Mouse (Mus musculus): ENCODE data around the gene Mettl26. TPM values are rescaled to one million over a fixed set of nuclear protein-coding genes. Genes with fewer than 3 reads are reported as not detected.
A peak's percentile ranks its signal among the peaks of the same experiment; 100 is the strongest.

Mettl26 gene
- total RNA-seq, 1 experiment from 2014 or later, result 15.9 TPM

GRCm38 (mm10) chr17:25836397-25837075 is 38.3 kb upstream of the Mettl26 start:
- ATAC-seq (replicated peaks; ENCODE audit: low read depth, poor library complexity, severe bottlenecking), result no peak

GRCm38 (mm10) chr17:25837076-25837410 is 37.8 kb upstream of the Mettl26 start, which contains the start of gene Rhbdl1:
Gene Rhbdl1 (minus strand): TSS chr17:25837295.
- ATAC-seq (replicated peaks; ENCODE audit: low read depth, poor library complexity, severe bottlenecking), result peak; percentile 17; the same call in 1 of the 2 replicates

DNA sequence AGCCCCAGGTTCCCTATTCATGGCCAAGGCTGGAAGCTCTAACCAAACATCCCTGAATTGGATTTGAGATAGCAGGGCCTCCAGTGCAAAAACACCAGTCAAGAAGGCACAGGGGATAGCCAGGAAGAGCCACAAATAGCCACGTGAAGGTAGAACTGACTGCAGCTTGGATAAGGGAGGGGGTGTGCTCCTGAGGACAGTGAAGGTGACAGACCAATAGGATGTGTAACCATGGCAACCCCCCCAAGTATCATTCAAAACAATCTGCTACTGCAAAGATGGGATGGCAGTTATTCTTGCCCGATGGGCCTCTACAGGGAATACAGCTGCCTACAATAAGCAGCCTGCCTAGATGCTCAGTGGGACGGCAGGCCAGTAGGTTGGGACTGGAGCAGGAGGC is 37.3 kb upstream of the Mettl26 start:
- ATAC-seq (replicated peaks; ENCODE audit: low read depth, poor library complexity, severe bottlenecking), result no peak

GRCm38 (mm10) chr17:25838904-25839303 is 36.0 kb upstream of the Mettl26 start:
- ATAC-seq (replicated peaks; ENCODE audit: low read depth, poor library complexity, severe bottlenecking), result no peak

- ATAC-seq (replicated peaks; ENCODE audit: low read depth, poor library complexity, severe bottlenecking), result no peak
Measured at GRCm38 (mm10) chr17:25839455-25840235, 35.2 kb upstream of the Mettl26 start.

- no peak for ATAC-seq (replicated peaks; ENCODE audit: low read depth, poor library complexity, severe bottlenecking)
Measured at GRCm38 (mm10) chr17:25840519-25840918, 34.4 kb upstream of the Mettl26 start.

GRCm38 (mm10) chr17:25841117-25841880 is 33.6 kb upstream of the Mettl26 start, which contains the start of gene Gm20683:
Gene Gm20683 (minus strand): TSS chr17:25841763.
- ATAC-seq (replicated peaks; ENCODE audit: low read depth, poor library complexity, severe bottlenecking), result no peak

GRCm38 (mm10) chr17:25842509-25842908 is 32.4 kb upstream of the Mettl26 start:
- no peak for ATAC-seq (replicated peaks; ENCODE audit: low read depth, poor library complexity, severe bottlenecking)

- no peak for ATAC-seq (replicated peaks; ENCODE audit: low read depth, poor library complexity, severe bottlenecking)
Measured at GRCm38 (mm10) chr17:25843122-25843521, 31.8 kb upstream of the Mettl26 start.

GRCm38 (mm10) chr17:25843636-25844395 is 31.1 kb upstream of the Mettl26 start:
- no peak; the same call in 1 of the 2 replicates for ATAC-seq (replicated peaks; ENCODE audit: low read depth, poor library complexity, severe bottlenecking)

- ATAC-seq (replicated peaks; ENCODE audit: low read depth, poor library complexity, severe bottlenecking), result peak; percentile 98
Measured at GRCm38 (mm10) chr17:25844396-25844901, 30.4 kb upstream of the Mettl26 start, which contains the start of gene Rhot2. Gene Rhot2 (minus strand): TSS chr17:25844851.

DNA sequence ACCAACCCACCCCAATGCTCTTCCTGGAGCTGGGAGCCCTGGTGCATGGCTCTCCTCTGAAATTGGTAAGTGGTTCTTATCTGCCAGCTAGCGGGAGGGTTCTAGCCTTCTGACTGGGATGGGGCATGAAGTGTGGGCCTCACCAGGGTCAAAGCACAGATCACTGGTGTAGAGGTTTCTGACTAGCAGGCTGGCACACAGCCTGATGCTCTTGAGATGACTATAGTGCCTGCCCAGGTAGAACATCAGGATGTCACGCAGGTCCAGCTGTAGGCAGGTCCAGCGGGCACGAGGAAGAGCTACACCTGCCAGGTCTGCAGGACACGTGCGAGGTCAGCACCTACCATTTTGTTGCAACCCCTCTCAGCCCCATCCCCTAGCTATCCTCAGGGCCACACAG is 14.6 kb upstream of the Mettl26 start:
- ATAC-seq (replicated peaks; ENCODE audit: low read depth, poor library complexity, severe bottlenecking), result no peak

GRCm38 (mm10) chr17:25860832-25861703 is 13.8 kb upstream of the Mettl26 start, which contains the start of gene Wdr90:
Gene Wdr90 (minus strand): TSS chr17:25861501.
- ATAC-seq (replicated peaks; ENCODE audit: low read depth, poor library complexity, severe bottlenecking), result peak; percentile 98

- ATAC-seq (replicated peaks; ENCODE audit: low read depth, poor library complexity, severe bottlenecking), result no peak
Measured at GRCm38 (mm10) chr17:25861704-25862612, 12.9 kb upstream of the Mettl26 start.

DNA sequence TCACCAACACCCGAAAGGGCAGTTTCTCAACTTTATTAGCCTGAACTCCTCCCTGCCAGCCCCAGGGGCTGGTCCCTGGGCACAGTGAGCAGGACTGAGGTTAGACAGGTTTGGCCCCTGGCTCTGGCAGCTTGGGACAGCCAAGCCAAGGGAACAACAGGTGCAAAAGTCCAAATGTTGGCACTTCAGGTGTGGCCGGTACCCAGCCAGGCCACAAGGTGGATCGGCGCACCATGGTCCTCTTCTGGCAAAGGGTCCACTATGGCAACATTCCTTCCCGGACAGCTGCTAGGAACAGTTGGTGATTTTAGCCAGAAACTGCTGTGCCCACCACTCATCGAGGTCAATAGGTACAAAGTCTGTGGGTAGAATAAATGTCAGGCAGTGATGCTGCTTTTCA is 11.2 kb upstream of the Mettl26 start:
- no peak for ATAC-seq (replicated peaks; ENCODE audit: low read depth, poor library complexity, severe bottlenecking)

DNA sequence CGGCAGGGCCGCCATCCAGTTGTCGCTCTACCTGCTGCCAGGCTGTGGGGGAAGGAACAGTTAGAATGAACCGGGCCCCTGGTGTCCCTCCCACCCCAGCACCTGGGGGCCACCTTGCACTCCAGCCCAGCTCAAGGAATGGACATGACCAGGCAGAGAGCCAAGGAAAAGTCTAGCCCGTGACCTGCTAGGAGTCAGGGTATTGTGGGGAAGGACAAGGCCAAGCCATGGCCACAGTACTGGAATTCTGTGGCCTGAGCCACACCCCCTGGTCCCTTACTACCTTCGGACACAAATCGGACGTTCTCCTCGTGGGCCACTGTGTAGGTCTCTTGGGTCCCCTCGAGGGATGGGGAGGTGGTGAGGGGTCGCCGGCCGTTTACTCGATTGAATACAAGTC is 10.6 kb upstream of the Mettl26 start:
- no peak for ATAC-seq (replicated peaks; ENCODE audit: low read depth, poor library complexity, severe bottlenecking)

DNA sequence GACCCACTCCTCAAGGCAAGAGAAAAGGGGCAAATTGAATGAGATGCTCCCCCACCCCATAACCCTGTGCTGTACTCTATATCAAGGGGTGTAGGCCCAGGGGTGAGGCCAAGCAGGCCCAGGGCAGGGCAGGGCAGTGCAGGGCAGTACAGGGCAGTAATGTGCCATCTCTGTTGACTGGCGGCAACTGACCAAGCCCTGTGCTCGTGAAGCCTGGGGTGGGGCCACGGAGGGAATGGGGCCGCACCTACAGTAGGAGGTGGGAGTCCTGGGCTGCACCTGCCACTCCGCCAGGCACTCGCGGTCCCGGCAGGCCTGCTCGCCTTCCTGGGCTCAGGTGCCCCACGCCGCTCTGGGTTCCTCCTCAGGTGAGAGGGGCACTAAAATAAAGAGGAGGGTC is 9.6 kb upstream of the Mettl26 start:
- ATAC-seq (replicated peaks; ENCODE audit: low read depth, poor library complexity, severe bottlenecking), result no peak

GRCm38 (mm10) chr17:25866172-25866571 is 8.7 kb upstream of the Mettl26 start:
- ATAC-seq (replicated peaks; ENCODE audit: low read depth, poor library complexity, severe bottlenecking), result no peak

Data from common myeloid progenitor, adult 5-6 weeks (primary cell).